Mouse (Mus musculus) limb, embryonic 10.5 days (tissue): ENCODE measurements around the gene Cab39. TPM values are rescaled to one million over a fixed set of nuclear protein-coding genes. Genes with fewer than 3 reads are reported as not detected.

Experiments
- DNase-seq: peaks from one replicate; pipeline ENCODE4 v3.0.0-alpha.2; 2017; ENCODE audit warnings: low spot score
- H3K27ac ChIP-seq: fragments of 300-500 bp; sonication (generic); 2 replicates; pipeline ENCODE4 v1.5.1; 2016; ENCODE audit warnings: mild to moderate bottlenecking
- H3K27me3 ChIP-seq: fragments of 300-500 bp; sonication (generic); 2 replicates; pipeline ENCODE4 v1.6.1; 2016; ENCODE audit warnings: low read depth, mild to moderate bottlenecking; ENCODE audit not compliant: poor library complexity, severe bottlenecking
- H3K36me3 ChIP-seq: fragments of 300-500 bp; sonication (generic); 2 replicates; pipeline ENCODE4 v1.6.1; 2016; ENCODE audit warnings: mild to moderate bottlenecking, moderate library complexity
- H3K4me1 ChIP-seq: fragments of 300-500 bp; sonication (generic); 2 replicates; pipeline ENCODE4 v1.6.1; 2016
- H3K4me3 ChIP-seq: fragments of 300-500 bp; sonication (generic); 2 replicates; pipeline ENCODE4 v1.5.1; 2016; ENCODE audit warnings: mild to moderate bottlenecking, moderate library complexity
- H3K9me3 ChIP-seq: fragments of 300-500 bp; sonication (generic); replicated peaks from 2 replicates; pipeline ENCODE4 v1.6.1; 2016; ENCODE audit warnings: mild to moderate bottlenecking
- WGBS: fragments of 180-500 bp; shearing (Covaris S2); methylation state at CpG from one replicate; pipeline ENCODE4 v1.1.7; 2016; 5-methylcytosine and 5-hydroxymethylcytosine counted together
- polyA plus RNA-seq: library from polyadenylated mRNA; unstranded; fragments of >200 nt; fragmentation: Nextera tagmentation; extraction: Ambion mirVana; gene quantifications from 2 replicates; pipeline ENCODE4 v1.2.1, GENCODE M21; 2016

Gene Cab39
- 28.1 and 33.5 TPM in 2 replicates for polyA plus RNA-seq

DNA sequence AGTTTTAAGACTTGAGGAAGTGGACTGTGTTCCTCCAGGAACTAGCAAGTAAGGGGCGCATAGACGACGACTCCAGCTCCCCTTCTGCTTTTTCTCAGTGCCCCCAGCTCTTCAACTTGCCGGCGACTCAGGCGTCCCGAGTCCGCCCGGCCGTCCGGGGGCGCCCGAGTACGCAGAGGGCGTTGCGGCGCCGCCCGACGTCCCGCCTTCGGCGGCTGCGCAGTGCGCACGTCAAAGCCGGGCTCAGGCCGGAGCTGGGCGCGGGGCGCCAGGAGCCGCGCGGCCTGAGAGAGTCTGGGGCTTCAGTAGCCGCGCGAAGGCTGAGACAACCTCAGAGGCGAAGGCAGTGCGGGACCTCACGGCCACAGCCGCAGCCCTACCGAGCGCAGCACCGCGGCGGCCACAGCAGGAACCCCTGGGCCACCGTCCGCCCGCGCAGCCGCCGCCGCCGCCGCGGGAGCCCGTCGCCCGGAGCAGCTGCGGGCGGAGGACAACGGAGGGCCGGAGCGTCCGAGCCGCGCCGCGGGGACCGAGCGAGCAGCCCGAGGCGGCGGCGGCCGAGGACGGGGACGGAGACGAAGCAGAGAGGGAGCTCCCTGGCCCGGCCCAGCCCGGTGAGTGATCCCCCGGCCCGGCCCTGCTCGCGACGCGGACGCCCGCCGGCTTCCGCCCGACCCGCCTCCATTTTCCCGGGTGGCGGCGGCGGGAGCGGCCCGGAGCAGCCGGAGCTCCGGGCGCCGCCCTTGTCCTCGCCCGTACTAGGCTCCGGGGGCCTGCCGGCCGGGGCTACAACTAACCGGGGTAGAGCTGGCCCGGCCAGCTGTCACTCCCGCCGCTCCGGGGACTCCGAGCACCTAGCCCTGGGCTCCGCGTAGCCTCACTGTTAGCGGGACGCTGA, at the start of gene Cab39:
Gene Cab39, plus strand, starts transcription at position 234 of the 898 bp plus-strand sequence.
- no peaks in the 10 kb centered on the region for H3K9me3 ChIP-seq
- H3K36me3 ChIP-seq, result peaks cover 12% of the 10 kb centered on the region
- peak within 1 kb of the TSS; percentile 95 for H3K4me3 ChIP-seq
- under 1% methylated on average over 107 of the region's 118 CpGs for WGBS
- H3K27me3 ChIP-seq, result no peaks in the 10 kb centered on the region
- H3K4me1 ChIP-seq, result peaks cover 6% of the 10 kb centered on the region; the same call in 1 of the 2 replicates
- peak within 1 kb of the TSS; percentile 95 for H3K27ac ChIP-seq
- DNase-seq, result peak; percentile 86

DNA sequence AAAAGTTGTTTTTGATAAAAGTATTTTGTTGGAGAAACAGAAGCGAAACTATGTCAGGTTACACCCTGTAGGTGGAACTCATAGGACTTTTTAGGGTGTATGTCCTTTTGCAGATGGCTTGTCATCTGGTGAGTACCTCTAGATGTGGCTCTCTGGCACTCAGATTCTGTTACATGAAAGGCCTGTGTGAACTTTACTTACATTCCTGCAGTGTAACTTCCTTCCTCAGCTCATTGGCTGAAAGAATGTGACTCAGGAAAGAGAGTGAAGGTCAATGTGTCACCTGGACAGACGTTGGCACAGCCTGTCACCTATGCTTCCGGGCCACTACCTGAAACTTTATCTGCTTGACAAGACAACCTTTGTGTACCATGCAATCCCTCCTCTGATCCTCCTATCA, 48.7 kb upstream of the Cab39 start:
- DNase-seq, result no peak
- 85% methylated on average over 3 of the region's 3 CpGs for WGBS
- no peaks in the 10 kb centered on the region for H3K36me3 ChIP-seq
- H3K4me3 ChIP-seq, result no peak overlapping the region
- H3K27me3 ChIP-seq, result no peaks in the 10 kb centered on the region
- H3K9me3 ChIP-seq, result no peaks in the 10 kb centered on the region
- H3K4me1 ChIP-seq, result no peaks in the 10 kb centered on the region
- H3K27ac ChIP-seq, result no peak overlapping the region

DNA sequence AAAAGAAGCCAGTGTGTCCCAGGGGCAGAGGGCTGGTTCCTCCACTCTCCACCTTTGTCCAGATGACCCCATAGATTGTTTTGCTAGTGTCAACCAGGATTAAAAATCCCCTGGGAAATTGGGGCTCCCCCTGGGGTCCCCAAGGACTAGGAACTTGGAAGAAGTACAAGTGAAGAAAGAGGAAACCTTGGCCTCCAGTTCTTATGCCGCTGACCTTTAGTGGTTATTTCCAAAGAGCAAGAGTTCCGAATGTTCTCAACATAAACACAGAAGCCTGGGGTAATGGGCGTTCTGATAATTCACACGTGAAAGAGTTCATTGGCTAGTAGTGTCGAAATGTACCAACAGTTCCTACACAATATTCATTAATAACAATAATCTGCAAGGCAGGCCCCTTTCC, 46.7 kb upstream of the Cab39 start:
- H3K27ac ChIP-seq, result no peak overlapping the region
- DNase-seq, result no peak
- H3K4me1 ChIP-seq, result no peaks in the 10 kb centered on the region
- H3K27me3 ChIP-seq, result no peaks in the 10 kb centered on the region
- H3K4me3 ChIP-seq, result no peak overlapping the region
- H3K9me3 ChIP-seq, result no peaks in the 10 kb centered on the region
- 88% methylated on average over 5 of the region's 5 CpGs for WGBS
- no peaks in the 10 kb centered on the region for H3K36me3 ChIP-seq

DNA sequence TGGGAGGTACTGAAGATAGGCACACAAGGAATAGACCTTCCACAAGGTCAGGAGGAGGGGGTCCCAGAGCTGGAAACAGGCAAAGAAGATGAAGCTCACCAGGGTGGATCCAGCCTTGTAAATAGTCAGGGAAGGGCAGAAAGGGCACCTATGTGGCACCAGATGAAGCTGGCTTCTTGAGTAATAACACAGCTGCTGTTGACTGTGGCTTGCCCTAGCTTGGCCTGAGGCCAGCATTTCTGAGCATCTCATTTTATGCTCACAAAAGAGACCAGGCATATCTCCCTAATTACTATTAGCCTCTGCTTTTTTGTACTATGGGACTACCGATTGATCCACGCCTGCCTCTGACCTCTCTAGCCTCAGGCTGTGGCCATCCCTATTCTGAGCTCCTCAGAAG, 43.4 kb upstream of the Cab39 start:
- no peaks in the 10 kb centered on the region for H3K4me1 ChIP-seq
- no peak for DNase-seq
- H3K36me3 ChIP-seq, result no peaks in the 10 kb centered on the region
- WGBS, result 96% methylated on average over 2 of the region's 2 CpGs
- H3K27me3 ChIP-seq, result no peaks in the 10 kb centered on the region
- no peaks in the 10 kb centered on the region for H3K9me3 ChIP-seq
- H3K4me3 ChIP-seq, result no peak overlapping the region
- H3K27ac ChIP-seq, result no peak overlapping the region

DNA sequence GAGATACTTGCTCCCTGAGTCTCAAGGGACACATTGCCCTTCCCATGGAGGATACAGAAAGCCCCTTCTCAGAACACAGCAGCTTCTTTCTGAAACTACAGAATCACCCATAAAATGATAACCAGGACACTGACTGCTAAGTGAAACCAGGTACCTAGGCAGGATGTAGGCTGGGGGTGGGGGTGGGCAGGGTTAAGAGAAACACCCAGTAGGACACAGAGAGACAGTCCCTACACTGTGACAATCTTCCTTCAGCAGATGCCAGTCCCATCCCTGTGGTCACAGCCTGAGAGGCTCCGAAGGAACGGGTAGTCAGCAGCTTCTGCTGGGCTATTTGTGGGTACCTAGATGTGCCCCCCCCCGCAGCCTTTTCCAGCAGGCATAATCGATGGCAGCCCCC, 42.6 kb upstream of the Cab39 start:
- Histone ChIP-seq H3K36me3 (no peaks in the 10 kb centered on the region), H3K27ac (no peak overlapping the region), H3K4me1 (no peaks in the 10 kb centered on the region), H3K4me3 (no peak overlapping the region), H3K27me3 (no peaks in the 10 kb centered on the region), H3K9me3 (no peaks in the 10 kb centered on the region)
- DNase-seq, result no peak
- WGBS, result 89% methylated on average over 4 of the region's 4 CpGs

DNA sequence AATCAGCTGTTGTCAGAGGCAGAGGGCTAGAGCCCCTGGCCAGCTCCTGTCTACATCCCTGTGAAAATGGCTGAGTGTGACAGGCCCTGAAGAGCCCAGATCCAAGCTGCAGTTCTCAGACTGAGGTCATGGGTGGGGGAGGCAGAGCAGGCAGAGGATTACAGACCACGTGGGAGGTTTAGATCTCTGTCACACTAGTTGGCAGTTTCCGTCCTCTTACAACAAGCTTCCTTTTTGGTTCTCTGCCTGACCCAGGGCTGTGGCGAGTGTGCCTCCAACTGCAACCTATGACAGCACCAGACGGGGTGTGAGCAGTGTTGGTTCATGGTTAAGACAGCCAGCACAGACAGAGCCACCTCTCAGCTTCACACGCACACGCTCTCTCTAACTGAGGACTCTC, 41.7 kb upstream of the Cab39 start:
- Histone ChIP-seq H3K27ac (no peak overlapping the region), H3K36me3 (no peaks in the 10 kb centered on the region), H3K27me3 (no peaks in the 10 kb centered on the region), H3K4me3 (no peak overlapping the region), H3K9me3 (no peaks in the 10 kb centered on the region), H3K4me1 (no peaks in the 10 kb centered on the region)
- 72% methylated on average over 6 of the region's 6 CpGs for WGBS
- no peak for DNase-seq

DNA sequence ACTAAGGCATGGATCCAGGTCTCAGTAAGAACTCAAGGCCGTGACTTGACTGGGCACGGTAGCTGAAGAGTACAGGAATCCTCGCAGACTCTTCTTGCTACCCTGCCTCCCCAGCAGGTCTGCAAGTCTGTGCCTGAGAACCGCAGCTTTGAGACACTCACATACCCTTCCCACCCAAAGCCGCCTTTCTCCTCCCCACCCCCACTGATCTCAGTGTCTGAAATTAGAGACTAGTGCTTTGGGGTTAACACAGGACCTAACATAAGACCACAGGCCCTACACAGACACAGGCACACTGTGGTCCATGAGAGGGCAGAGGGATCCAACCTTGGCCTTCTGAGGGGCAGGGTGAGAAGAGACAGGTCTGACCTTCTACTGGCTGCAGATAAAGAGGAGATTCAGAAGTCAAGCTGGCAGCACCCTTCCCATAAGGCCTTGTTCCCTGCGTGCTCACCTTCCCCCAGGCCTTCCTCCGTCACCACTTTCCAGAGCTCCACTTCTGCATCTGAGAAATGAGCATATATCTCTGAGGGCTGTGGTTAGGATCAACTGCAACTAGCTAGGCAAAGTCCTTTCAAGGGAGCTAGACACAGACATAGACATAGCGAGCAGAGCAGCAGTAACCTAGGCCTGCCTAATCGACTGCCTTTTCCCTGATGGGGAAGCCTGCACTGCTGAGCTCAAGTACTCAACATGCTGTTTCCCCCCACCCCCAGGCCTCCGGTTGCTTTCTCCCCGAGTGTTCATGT, 41.1 kb upstream of the Cab39 start:
- H3K4me3 ChIP-seq, result no peak overlapping the region
- WGBS, result 84% methylated on average over 11 of the region's 11 CpGs

DNA sequence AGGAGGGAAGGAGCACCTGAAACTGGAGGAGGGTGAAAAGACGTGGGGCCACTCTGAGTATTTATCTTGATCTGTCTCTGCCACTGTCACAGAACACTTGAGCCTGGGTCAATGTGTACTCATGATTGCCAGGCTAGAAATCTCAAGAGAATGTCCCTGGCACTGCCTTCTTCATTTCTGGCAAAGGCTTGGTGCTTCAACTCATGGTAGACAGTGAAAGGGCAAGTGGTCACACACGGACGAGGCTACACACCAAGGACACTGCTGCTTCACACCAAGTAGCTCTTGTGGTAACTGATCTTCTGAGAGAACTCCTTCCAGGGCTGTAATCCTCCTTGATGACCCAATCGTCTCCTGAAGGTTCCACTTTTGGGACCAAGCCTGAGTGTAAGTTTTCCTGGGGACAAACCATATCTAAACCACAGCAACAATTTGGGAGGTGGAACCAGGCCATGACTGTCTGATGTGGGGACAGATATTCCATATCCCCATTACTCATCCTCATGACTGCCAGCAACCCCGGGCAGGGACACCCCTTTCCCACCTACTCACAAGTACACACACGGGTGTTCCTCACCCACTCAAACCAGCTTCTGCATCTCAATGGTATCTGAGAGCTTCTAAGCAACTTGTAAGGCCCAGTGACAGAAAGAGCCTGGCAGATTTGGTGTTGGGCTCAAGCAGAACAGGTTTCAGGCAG, 35.6 kb upstream of the Cab39 start:
- H3K27ac ChIP-seq, result no peak overlapping the region
- DNase-seq, result no peak
- no peaks in the 10 kb centered on the region for H3K27me3 ChIP-seq
- H3K4me3 ChIP-seq, result no peak overlapping the region
- H3K4me1 ChIP-seq, result 0 out of 2 replicates have a peak, but pooled peaks cover 6% of the 10 kb centered on the region
- WGBS, result 79% methylated on average over 6 of the region's 6 CpGs
- H3K9me3 ChIP-seq, result no peaks in the 10 kb centered on the region
- H3K36me3 ChIP-seq, result no peaks in the 10 kb centered on the region

More for the DNA sequence above, 41.1 kb upstream of the Cab39 start:
- H3K27ac ChIP-seq, result no peak overlapping the region
- H3K36me3 ChIP-seq, result no peaks in the 10 kb centered on the region
- H3K27me3 ChIP-seq, result no peaks in the 10 kb centered on the region
- no peaks in the 10 kb centered on the region for H3K9me3 ChIP-seq
- no peak for DNase-seq
- H3K4me1 ChIP-seq, result no peaks in the 10 kb centered on the region

DNA sequence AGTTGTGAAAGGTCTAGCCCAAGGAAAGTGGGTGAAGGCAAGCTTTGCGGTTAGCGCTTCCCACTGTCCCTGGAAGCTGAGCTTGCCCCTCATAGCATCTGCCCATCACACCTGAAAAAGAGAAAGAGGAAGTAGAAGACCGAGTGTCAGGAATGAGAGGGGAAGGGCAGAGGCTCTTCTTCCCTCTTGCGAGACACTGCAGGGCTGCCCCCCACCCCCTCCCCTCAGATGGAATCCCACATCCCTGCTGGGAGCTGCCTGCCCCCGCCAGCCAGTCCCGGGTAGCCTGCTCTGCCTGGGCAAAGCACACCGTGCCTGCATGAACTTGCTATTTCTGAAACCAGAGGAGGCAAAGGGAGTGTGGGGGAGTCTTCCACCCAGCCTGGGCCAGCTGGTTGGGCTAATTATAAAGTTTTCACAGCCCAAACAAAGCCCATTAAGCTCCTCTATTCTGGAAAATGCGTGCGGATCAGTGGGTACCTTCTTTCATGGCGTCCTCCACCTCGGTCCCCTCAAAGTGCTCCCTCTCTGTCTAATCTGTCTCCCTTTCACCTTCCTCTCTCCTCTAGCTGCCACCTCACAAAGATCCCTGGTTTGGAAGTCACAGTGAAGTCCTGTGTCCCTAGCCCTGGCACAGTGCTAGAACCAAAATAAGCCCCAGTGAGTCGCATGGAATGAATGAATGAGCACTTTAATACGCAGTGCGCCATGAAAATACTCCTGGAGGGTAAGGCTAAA, 34.8 kb upstream of the Cab39 start:
- Histone ChIP-seq H3K9me3 (no peaks in the 10 kb centered on the region), H3K27me3 (no peaks in the 10 kb centered on the region), H3K4me1 (0 out of 2 replicates have a peak, but pooled peaks cover 6% of the 10 kb centered on the region), H3K27ac (no peak overlapping the region), H3K36me3 (no peaks in the 10 kb centered on the region), H3K4me3 (no peak overlapping the region)
- DNase-seq, result no peak
- WGBS, result 34% methylated on average over 14 of the region's 14 CpGs

DNA sequence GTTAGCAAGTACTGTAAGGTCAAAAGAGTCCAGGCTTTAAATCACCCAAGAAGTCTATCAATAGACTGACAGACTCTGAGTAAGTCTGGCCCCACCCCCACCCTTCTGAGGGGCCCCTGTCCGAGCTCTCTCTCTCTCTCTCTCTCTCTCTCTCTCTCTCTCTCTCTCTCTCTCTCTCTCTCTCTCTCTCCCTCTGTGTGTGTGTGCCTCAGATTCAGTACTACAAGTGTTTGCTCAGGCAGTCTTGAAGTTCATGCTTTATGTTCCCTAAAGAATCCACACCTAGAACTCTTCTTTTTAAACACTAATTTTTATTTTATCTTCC, 34.3 kb upstream of the Cab39 start:
- no peak overlapping the region for H3K4me3 ChIP-seq

DNA sequence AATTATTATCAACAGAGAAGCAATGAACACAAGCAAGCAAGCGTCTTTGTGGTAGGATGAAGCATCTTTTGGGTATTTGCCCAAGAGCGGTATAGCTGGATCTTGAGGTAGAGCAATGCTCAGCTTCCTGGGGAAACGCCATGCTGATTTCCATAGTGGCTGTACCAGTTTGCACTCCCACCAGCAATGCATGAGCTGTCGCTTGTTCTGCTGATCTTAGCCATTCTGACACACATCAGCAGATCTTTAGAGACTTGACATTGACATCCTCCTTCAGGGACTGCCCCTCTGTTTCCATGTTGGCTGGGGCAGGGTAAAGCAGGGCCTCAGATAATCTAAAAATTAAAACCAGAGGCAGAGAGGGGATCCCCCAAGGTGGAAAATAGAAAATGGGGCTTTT, 31.6 kb upstream of the Cab39 start:
- 91% methylated on average over 4 of the region's 4 CpGs for WGBS
- DNase-seq, result no peak
- H3K36me3 ChIP-seq, result no peaks in the 10 kb centered on the region
- H3K4me1 ChIP-seq, result 0 out of 2 replicates have a peak, but pooled peaks cover 6% of the 10 kb centered on the region
- no peak overlapping the region for H3K27ac ChIP-seq
- H3K27me3 ChIP-seq, result no peaks in the 10 kb centered on the region
- no peaks in the 10 kb centered on the region for H3K9me3 ChIP-seq
- no peak overlapping the region for H3K4me3 ChIP-seq

More for the DNA sequence above, 34.3 kb upstream of the Cab39 start:
- no peaks in the 10 kb centered on the region for H3K9me3 ChIP-seq
- WGBS, result 13% methylated on average over 1 of the region's 1 CpGs
- H3K27ac ChIP-seq, result no peak overlapping the region
- no peak for DNase-seq
- H3K4me1 ChIP-seq, result 0 out of 2 replicates have a peak, but pooled peaks cover 6% of the 10 kb centered on the region
- no peaks in the 10 kb centered on the region for H3K36me3 ChIP-seq
- H3K27me3 ChIP-seq, result no peaks in the 10 kb centered on the region

DNA sequence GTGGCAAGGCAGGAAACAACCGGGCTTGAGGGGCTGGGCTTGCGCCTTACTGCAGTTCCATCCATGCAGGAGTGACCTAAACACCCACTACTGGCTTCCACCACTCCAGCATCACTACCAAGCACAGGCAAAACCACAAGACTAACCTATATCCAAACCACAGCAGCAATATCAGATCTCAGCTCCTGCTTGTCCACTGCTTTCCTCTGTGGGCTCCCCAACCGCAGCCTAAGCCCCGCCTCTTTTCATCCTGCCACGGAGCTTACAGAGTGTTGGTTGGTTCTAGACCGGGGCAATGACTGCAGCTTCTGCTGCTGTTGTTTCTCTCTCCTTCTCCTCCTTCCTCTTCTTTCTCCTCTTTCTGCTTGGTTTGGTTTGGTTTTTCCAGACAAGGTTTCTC, 29.9 kb upstream of the Cab39 start:
- no peak overlapping the region for H3K27ac ChIP-seq
- 0 out of 2 replicates have a peak, but pooled peaks cover 4% of the 10 kb centered on the region for H3K4me1 ChIP-seq
- no peak for DNase-seq
- no peak overlapping the region for H3K4me3 ChIP-seq
- no peaks in the 10 kb centered on the region for H3K27me3 ChIP-seq
- no peaks in the 10 kb centered on the region for H3K36me3 ChIP-seq
- no peaks in the 10 kb centered on the region for H3K9me3 ChIP-seq
- 88% methylated on average over 6 of the region's 6 CpGs for WGBS
